Mouse (Mus musculus): ENCODE data around the gene Arl4d.

GRCm38 (mm10) chr11:101616104-101616503 lies 49.2 kb upstream of the Arl4d start:
- TF ChIP-seq EP300 (IDR thresholded peaks at IDR 0.05; ENCODE audit: insufficient read depth, low read depth, low read length) = no peak
- no peak for TF ChIP-seq CTCF (IDR thresholded peaks at IDR 0.05)
